ENCODE assay signal across 28 mouse cellular contexts in genomic region chr1:56888939-56889338, GRCm38 (mm10).
DNase-seq lines count a peak whose midpoint lies in the region; ATAC-seq and TF ChIP-seq lines count a peak whose summit lies in the region.
"Had no signal": no experiment of that assay in that cellular context is flagged by ENCODE, and none has a peak within 500 bp of the region (broad histone marks: within the 10 kb centered on the region; RNA-seq: fewer than 3 reads in every experiment).

No protein-coding gene starts in this region.

- peak; percentile 24 for DNase-seq in lung, postnatal 0 days (ENCODE audit: low spot score)
- DNase-seq in lung, postnatal 4 days = no peak
- DNase-seq in large intestine, adult 2 months (ENCODE audit: low read depth, low spot score) = peak; percentile 42
- DNase-seq: adrenal gland, adult 8-10 months; adrenal gland, postnatal 14 days; adrenal gland, postnatal 36 days; B cell, adult 2 months; cerebellum, adult 11 months; cerebellum, adult 18-20 months; cerebellum, adult 8-10 months; cerebellum, adult 9-11 months; cerebellum, postnatal 14 days; cerebellum, postnatal 36 days had no signal

- no peaks in the 10 kb centered on the region for H3K36me3 ChIP-seq in lung, postnatal 0 days (ENCODE audit: insufficient read depth, low read length)
- no peaks in the 10 kb centered on the region for H3K36me3 ChIP-seq in intestine, embryonic 16.5 days (ENCODE audit: control insufficient read depth, insufficient read depth, low read length)
- no peaks in the 10 kb centered on the region for H3K36me3 ChIP-seq in hindbrain, embryonic 12.5 days
- H3K36me3 ChIP-seq: embryonic facial prominence, embryonic 15.5 days; G1E had no signal

- WGBS in lung, postnatal 0 days = 43% methylated on average over 1 of the region's 1 CpGs
- WGBS in intestine, embryonic 16.5 days = 46% methylated on average over 1 of the region's 1 CpGs
- WGBS in large intestine, adult 2 months = 24% methylated on average over 1 of the region's 1 CpGs
- WGBS in hindbrain, embryonic 12.5 days = 75% methylated on average over 1 of the region's 1 CpGs

- no peak overlapping the region for H3K27ac ChIP-seq in lung, postnatal 0 days (ENCODE audit: low read length)
- H3K27ac ChIP-seq in intestine, embryonic 16.5 days (ENCODE audit: low read length) = no peak overlapping the region
- no peak overlapping the region for H3K27ac ChIP-seq in hindbrain, embryonic 12.5 days
- H3K27ac ChIP-seq: embryonic facial prominence, embryonic 13.5 days; embryonic facial prominence, embryonic 15.5 days; forebrain, embryonic 10.5 days; forebrain, embryonic 12.5 days had no signal

- H3K4me1 ChIP-seq in lung, postnatal 0 days (ENCODE audit: insufficient read depth, low read depth, low read length) = no peaks in the 10 kb centered on the region
- no peaks in the 10 kb centered on the region for H3K4me1 ChIP-seq in intestine, embryonic 16.5 days (ENCODE audit: control insufficient read depth, insufficient read depth, low read length)
- no peaks in the 10 kb centered on the region for H3K4me1 ChIP-seq in hindbrain, embryonic 12.5 days
- H3K4me1 ChIP-seq: embryonic facial prominence, embryonic 15.5 days; forebrain, embryonic 12.5 days had no signal

- no peak overlapping the region for H3K4me2 ChIP-seq in lung, postnatal 0 days (replicated peaks; ENCODE audit: low read depth, low read length)
- H3K4me2 ChIP-seq in intestine, embryonic 16.5 days (ENCODE audit: low read depth, low read length) = no peak overlapping the region
- no peak overlapping the region for H3K4me2 ChIP-seq in hindbrain, embryonic 12.5 days (replicated peaks)
- H3K4me2 ChIP-seq: embryonic facial prominence, embryonic 13.5 days; embryonic facial prominence, embryonic 15.5 days; forebrain, embryonic 12.5 days had no signal

- H3K27me3 ChIP-seq in lung, postnatal 0 days (replicated peaks; ENCODE audit: insufficient read depth, low read length) = no peaks in the 10 kb centered on the region
- H3K27me3 ChIP-seq in intestine, embryonic 16.5 days (replicated peaks; ENCODE audit: control insufficient read depth, insufficient read depth, low read length) = no peaks in the 10 kb centered on the region
- H3K27me3 ChIP-seq in hindbrain, embryonic 12.5 days = no peaks in the 10 kb centered on the region
- H3K27me3 ChIP-seq: CH12.LX; embryonic facial prominence, embryonic 15.5 days; forebrain, embryonic 12.5 days; Patski had no signal

- H3K9me3 ChIP-seq in lung, postnatal 0 days (ENCODE audit: low read length) = no peaks in the 10 kb centered on the region
- no peaks in the 10 kb centered on the region for H3K9me3 ChIP-seq in intestine, embryonic 16.5 days (ENCODE audit: control insufficient read depth, low read length)
- no peaks in the 10 kb centered on the region for H3K9me3 ChIP-seq in hindbrain, embryonic 12.5 days (replicated peaks)
- H3K9me3 ChIP-seq: embryonic facial prominence, embryonic 13.5 days; embryonic facial prominence, embryonic 15.5 days; forebrain, embryonic 10.5 days; forebrain, embryonic 12.5 days had no signal

- no peak for TF ChIP-seq CTCF in lung, postnatal 0 days (IDR thresholded peaks at IDR 0.05)

- no peak overlapping the region for H3K9ac ChIP-seq in lung, postnatal 0 days (replicated peaks; ENCODE audit: low read depth)
- no peak overlapping the region for H3K9ac ChIP-seq in intestine, embryonic 16.5 days (ENCODE audit: low read depth, low read length)
- no peak overlapping the region for H3K9ac ChIP-seq in hindbrain, embryonic 12.5 days
- H3K9ac ChIP-seq: embryonic facial prominence, embryonic 13.5 days; embryonic facial prominence, embryonic 15.5 days; forebrain, embryonic 12.5 days had no signal

- no peak overlapping the region for H3K4me3 ChIP-seq in lung, postnatal 0 days (ENCODE audit: low read depth, low read length)
- H3K4me3 ChIP-seq in intestine, embryonic 16.5 days (ENCODE audit: low read length) = no peak overlapping the region
- no peak overlapping the region for H3K4me3 ChIP-seq in hindbrain, embryonic 12.5 days
- H3K4me3 ChIP-seq: embryonic facial prominence, embryonic 13.5 days; embryonic facial prominence, embryonic 15.5 days; erythroblast, embryonic 14.5 days; forebrain, embryonic 10.5 days; forebrain, embryonic 12.5 days had no signal

- peak; percentile 30; the same call in 1 of the 2 replicates for ATAC-seq in lung, postnatal 0 days
- peak; percentile 73 for ATAC-seq in intestine, embryonic 16.5 days
- ATAC-seq in frontal cortex, adult (ENCODE audit: low TSS enrichment) = no peak
- no peak for ATAC-seq in hindbrain, embryonic 12.5 days (ENCODE audit: low FRiP score)
- ATAC-seq: activated CD4-positive, CD25-positive, alpha-beta regulatory T cell, adult 4 months; CD4-positive, CD25-positive, alpha-beta regulatory T cell, adult 4 months; forebrain, embryonic 14.5 days; forebrain, embryonic 16.5 days; Patski had no signal

- TF ChIP-seq EP300 in lung, postnatal 0 days (IDR thresholded peaks at IDR 0.05) = peak; percentile 43; the same call in 1 of the 2 replicates

Comparison
In these comparisons a context has a peak if more than half of its experiments do, and no peak if none do; other contexts are left out.
1. DNase-seq: peak in lung, postnatal 0 days (single experiment) and large intestine, adult 2 months (single experiment); none in lung, postnatal 4 days (0 of 2).
2. ATAC-seq: peak in lung, postnatal 0 days (single experiment) and intestine, embryonic 16.5 days (single experiment); none in frontal cortex, adult (single experiment) and hindbrain, embryonic 12.5 days (single experiment).